Mouse (Mus musculus) embryonic stem cell, embryonic (primary cell): ENCODE data around the gene 4930469K13Rik.

Experiments used
- CTCF ChIA-PET, 4 experiments: fragments of 300-600 bp in 2 of 4; fragments of 350-600 bp in 2 of 4; sonication (Branson Sonifier 250); formaldehyde crosslinking; loops; one replicate each; lab custom pipeline; 2022; ENCODE audit warnings: inconsistent platforms in 2 of 4; lab: Charles Lee
- POLR2A ChIA-PET, 4 experiments: fragments of 300-600 bp in 2 of 4; fragments of 350-600 bp in 2 of 4; sonication (Branson Sonifier 250); formaldehyde crosslinking; loops; one replicate each; lab custom pipeline; 2022; ENCODE audit warnings: antibody characterized with exemption in 4 of 4, inconsistent platforms in 1 of 4; lab: Charles Lee

The 4930469K13Rik gene

DNA sequence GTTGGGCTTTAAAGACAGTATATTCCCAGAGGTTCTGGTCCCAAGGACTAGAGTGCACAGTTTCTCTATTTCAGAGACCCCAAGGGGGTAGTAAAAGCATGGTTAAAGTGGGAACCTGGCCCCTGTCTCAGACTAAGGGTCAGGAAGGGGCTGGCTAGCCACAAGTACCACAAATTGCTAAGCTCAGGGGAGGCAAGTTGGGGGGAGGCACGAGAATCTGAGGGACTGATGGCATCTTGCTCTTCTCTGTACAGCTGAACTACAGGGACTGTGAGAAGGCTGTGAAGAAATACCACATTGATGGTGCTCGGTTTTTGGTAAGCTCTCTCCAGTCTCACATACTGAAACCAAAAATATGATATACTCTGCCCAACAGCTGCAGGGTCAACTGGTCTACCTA lies 47.7 kb downstream of the 4930469K13Rik start:
- ChIA-PET POLR2A (no interaction called here), CTCF (no interaction called here)

DNA sequence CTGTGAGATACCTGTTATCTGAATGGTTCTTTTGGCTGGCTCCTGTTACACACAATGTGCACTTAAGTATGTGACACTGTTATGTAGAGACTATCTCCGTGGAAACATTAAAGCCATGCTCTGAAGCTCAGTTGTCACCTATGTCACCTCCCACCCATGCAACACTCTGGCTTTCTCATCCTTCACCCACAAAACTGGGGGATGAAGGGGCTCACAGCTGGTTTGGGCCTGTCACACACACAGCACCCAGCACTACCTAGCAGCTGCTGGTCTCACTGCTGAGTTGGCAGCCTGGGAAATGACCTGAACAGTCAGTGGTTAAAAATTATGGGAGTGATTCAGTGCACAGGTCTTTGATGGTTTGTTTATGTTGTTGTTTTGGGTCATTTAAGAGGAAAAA lies 48.3 kb downstream of the 4930469K13Rik start:
- POLR2A ChIA-PET = no interaction called here

DNA sequence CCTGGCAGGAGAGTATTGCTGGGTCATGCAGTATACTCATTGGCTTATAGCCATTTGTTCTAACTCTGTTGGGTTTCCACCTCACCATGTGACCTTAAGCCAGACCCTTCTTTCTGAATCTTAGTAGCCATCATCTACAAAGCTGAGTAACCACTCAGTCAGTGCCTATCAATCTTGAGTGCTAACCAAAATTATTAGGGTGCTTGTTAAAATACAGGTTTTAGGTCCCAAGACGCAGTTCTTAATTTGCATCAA lies 49.3 kb downstream of the 4930469K13Rik start:
- ChIA-PET CTCF (no interaction called here), POLR2A (no interaction called here)

More for the DNA sequence above, 48.3 kb downstream of the 4930469K13Rik start:
- CTCF ChIA-PET = no interaction called here

GRCm38 (mm10) chr11:34048375-34049124 lies 49.8 kb downstream of the 4930469K13Rik start:
- CTCF ChIA-PET = interaction anchor here in 1 of 4 experiments (0.5 to 0.6 kb wide), 2 partner anchors 8 to 46 kb away, joined by 3 to 5 read pairs; no protein-coding TSS in a partner anchor
- POLR2A ChIA-PET = no interaction called here

DNA sequence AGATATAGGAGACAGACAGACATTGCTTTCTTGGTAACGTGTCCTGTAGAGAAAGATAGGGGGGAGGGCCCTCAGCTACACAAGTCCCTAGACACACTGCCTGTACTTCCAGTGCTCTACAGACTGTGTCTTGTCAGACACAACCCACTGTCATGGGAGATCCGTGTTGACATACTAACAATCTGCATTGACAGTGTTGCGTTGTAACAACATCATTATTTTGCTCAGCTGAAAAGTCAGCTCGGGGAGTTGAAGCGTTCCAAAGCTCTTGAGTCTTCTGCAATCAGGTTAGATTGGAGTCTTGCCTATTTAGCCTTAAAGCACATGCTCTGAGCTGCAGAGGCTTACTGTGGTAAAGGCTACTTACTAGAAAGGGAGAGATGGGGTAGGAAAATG lies 50.8 kb downstream of the 4930469K13Rik start:
- ChIA-PET CTCF (interaction anchor here in 1 of 4 experiments (0.7 kb wide), 1 partner anchor 945 kb away, joined by 6 read pairs; no protein-coding TSS in a partner anchor), POLR2A (no interaction called here)

DNA sequence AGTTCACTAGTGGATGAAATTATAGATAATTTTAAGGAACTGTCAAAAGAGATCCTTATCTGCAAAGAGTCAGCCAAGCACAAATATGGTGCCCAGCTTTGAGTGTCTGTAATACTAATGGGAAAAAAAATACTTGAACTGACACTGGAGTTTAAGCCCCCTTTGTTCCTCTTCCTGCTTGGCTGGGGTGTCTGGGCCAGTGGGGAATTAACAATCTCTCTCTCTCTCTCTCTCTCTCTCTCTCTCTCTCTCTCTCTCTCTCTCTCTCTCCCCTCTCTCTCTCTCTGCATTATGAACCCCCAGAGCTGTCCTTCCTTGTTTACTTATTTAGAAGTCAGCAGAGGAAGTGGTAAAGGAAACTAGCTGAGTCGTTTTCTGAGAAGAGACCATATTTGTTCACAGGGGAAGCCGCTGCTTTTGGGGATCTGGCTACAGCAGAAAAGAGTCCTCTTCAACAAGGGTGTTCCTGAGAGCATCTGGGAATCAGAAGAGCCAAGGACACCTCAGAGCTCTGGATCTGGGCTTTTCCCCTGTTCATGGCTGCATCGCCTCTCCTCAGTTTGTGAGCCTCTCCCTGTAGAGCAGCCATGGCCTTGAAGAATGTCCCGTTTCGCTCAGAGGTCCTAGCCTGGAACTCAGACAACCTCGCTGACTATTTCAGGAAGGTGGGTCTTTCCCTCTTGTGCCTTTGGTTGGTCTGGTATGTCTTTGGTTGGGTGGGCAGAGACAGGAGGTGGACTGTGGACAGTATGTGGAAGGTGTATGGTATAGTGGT lies 51.4 kb downstream of the 4930469K13Rik start, which contains the start of gene Lcp2:
TSS of gene Lcp2 (plus strand) at position 154 of the 775 bp plus-strand sequence.
- ChIA-PET CTCF (interaction anchor here in 2 of 4 experiments (0.6 to 0.7 kb wide), 2 partner anchors 76 to 944 kb away, joined by 3 to 6 read pairs; no protein-coding TSS in a partner anchor), POLR2A (no interaction called here)

DNA sequence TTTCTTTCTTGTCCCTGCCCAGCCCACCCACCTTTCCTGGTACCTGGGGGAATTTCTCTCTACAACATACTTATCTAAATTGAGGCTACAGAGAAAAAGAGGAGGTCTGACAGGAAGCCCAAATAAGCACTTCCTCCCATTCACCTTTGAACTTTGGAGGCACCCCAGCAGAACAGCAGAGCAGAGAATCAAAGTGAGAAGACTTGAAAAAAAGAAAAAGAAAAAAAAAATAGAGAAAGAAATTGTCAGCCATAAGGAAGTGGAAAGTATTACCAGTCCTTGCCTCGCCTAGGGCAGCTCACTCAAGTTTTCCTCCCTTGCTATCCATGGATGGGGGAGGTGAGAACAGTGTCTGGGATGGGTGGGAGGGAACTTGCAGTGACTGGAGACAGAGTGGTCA lies 55.5 kb downstream of the 4930469K13Rik start:
- CTCF ChIA-PET = interaction anchor here in 1 of 4 experiments (0.6 kb wide), 1 partner anchor 108 kb away, joined by 3 read pairs; no protein-coding TSS in a partner anchor
- POLR2A ChIA-PET = no interaction called here

GRCm38 (mm10) chr11:34040061-34040460 lies 58.3 kb downstream of the 4930469K13Rik start:
- POLR2A ChIA-PET = no interaction called here
- CTCF ChIA-PET = interaction anchor here in 1 of 4 experiments (0.7 kb wide), 1 partner anchor 8 kb away, joined by 3 read pairs; no protein-coding TSS in a partner anchor

GRCm38 (mm10) chr11:34035909-34036658 lies 62.3 kb downstream of the 4930469K13Rik start:
- POLR2A ChIA-PET = no interaction called here
- CTCF ChIA-PET = no interaction called here

GRCm38 (mm10) chr11:34034794-34035193 lies 63.6 kb downstream of the 4930469K13Rik start:
- ChIA-PET POLR2A (no interaction called here), CTCF (interaction anchor here in 1 of 4 experiments (0.6 kb wide), 1 partner anchor 913 kb away, joined by 3 read pairs; no protein-coding TSS in a partner anchor)

DNA sequence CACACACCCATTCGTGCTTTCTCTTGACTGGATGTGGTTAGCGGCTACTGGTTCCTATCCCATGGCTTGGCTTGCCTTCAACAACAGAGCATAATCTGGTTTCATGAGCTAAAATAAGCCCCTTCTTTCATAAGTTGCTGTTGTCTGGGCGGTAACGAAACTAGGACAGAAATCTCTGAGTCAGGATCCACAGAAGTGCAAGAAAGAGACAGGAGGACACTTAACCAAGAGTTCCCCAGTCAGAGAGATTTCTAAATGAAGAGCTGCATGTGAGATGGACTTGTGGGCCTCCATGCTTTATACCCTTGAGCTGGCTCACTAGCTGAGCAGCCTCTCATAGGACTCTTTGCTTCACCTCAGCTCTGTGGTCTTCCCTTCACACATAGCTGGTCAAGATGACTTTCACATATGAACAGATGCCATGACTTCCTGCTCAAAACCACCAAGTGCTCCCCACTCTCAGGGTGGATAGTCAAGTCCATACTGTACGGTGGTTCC lies 64.3 kb downstream of the 4930469K13Rik start:
- ChIA-PET CTCF (interaction anchor here in 2 of 4 experiments (0.6 to 1.5 kb wide), 3 partner anchors 25 to 320 kb away, joined by 3 to 4 read pairs (median 3); no protein-coding TSS in a partner anchor), POLR2A (no interaction called here)

- CTCF ChIA-PET = interaction anchor here in 2 of 4 experiments (0.7 to 0.9 kb wide), 2 partner anchors 22 kb away, joined by 3 read pairs; no protein-coding TSS in a partner anchor
- POLR2A ChIA-PET = interaction anchor here in 1 of 4 experiments (0.8 kb wide), 1 partner anchor 14 kb away, joined by 4 read pairs; no protein-coding TSS in a partner anchor
Measured at GRCm38 (mm10) chr11:34031015-34031805, 67.1 kb downstream of the 4930469K13Rik start.

GRCm38 (mm10) chr11:34029658-34030057 lies 68.7 kb downstream of the 4930469K13Rik start:
- CTCF ChIA-PET = interaction anchor here in 1 of 4 experiments (0.6 kb wide), 1 partner anchor 21 kb away, joined by 3 read pairs; no protein-coding TSS in a partner anchor

DNA sequence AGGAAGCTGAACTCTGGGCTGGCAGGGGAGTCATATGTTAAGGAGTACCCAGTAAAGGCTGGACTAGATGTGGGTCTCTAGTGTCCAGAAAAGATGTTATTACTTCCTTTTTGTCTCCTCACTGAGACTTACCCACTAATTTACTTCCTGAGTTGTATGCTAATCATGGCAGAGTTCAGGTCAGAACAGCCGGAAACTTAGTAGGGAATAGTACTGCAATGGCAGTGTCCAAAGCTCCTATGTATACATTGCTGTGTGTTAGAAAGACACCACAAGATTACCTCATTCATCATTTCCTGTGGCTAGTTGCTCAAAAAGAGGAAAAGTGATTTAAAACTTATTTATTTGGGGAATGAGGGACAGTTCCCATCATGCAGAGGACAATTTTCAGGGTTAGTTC lies 73.3 kb downstream of the 4930469K13Rik start:
- ChIA-PET POLR2A (no interaction called here), CTCF (no interaction called here)

More at GRCm38 (mm10) chr11:34029658-34030057, 68.7 kb downstream of the 4930469K13Rik start:
- POLR2A ChIA-PET = no interaction called here

- ChIA-PET CTCF (interaction anchor here in 1 of 4 experiments (1.4 kb wide), 1 partner anchor 78 kb away, joined by 4 read pairs; no protein-coding TSS in a partner anchor), POLR2A (no interaction called here)
Measured at GRCm38 (mm10) chr11:34012007-34012652, 86.2 kb downstream of the 4930469K13Rik start.

DNA sequence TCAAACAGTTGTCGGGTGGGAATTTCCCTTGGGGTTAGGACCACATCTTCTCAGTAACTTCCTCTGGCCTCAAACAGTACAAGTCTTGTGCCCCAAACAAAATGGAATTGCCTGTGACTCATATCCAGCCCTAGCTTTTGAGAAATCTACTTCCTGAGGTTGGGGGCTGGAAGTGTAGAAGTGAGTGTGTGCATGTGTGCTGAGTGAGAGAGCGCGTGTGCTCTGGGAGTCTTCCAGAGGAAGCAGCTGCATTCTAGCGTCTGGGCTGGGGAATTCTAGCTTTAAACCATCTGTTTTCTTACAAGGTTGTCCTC lies 87.5 kb downstream of the 4930469K13Rik start:
- CTCF ChIA-PET = interaction anchor here in 2 of 4 experiments (1.4 to 1.5 kb wide), 2 partner anchors 10 to 77 kb away, joined by 4 read pairs; no protein-coding TSS in a partner anchor

More for the DNA sequence above, 87.5 kb downstream of the 4930469K13Rik start:
- POLR2A ChIA-PET = no interaction called here
